Mouse (Mus musculus) stomach, adult 2 months (tissue): Measurements from ENCODE around the gene Zfp472. TPM values are rescaled to one million over a fixed set of nuclear protein-coding genes. Genes with fewer than 3 reads are reported as not detected.

ENCODE experiments used
- polyA plus RNA-seq: library from polyadenylated mRNA; depleted of rRNA; stranded (reverse); fragments of >200 nt; gene quantifications from 2 replicates; pipeline ENCODE4 v1.2.3, GENCODE M21; 2012; rRNA removed

The Zfp472 gene
- 0.09 and 0.18 TPM in 2 replicates for polyA plus RNA-seq

GRCm38 (mm10) chr17:32965623-32966290 is at the start of gene Zfp472:
TSS of gene Zfp472 (plus strand) at chr17:32965814.

GRCm38 (mm10) chr17:32917131-32917530 is 48.5 kb upstream of the Zfp472 start, which contains the start of gene Cyp4f14:
TSS of gene Cyp4f14 (minus strand) at chr17:32917342.

GRCm38 (mm10) chr17:32947215-32947914 is 18.2 kb upstream of the Zfp472 start, which contains the start of gene Cyp4f13:
TSS of gene Cyp4f13 (minus strand) at chr17:32947402.

GRCm38 (mm10) chr17:32992699-32993474 is 27.3 kb downstream of the Zfp472 start, which contains the start of gene Zfp952:
TSS of gene Zfp952 (plus strand) at chr17:32993129.

Other genes starting within 250 kb of the Zfp472 start
- 1.2 and 2.9 TPM in 2 replicates for gene Zfp871, start 177.5 kb upstream of the Zfp472 start, polyA plus RNA-seq
- gene Zfp811, start 155.9 kb upstream of the Zfp472 start, polyA plus RNA-seq: 0.03 and 0.04 TPM in 2 replicates
- gene Zfp799, start 135.6 kb upstream of the Zfp472 start, polyA plus RNA-seq: 0.49 and 0.54 TPM in 2 replicates
- 0.08 and 0.13 TPM in 2 replicates for gene Zfp870, start 74.2 kb upstream of the Zfp472 start, polyA plus RNA-seq
- 0.14 and 0.17 TPM in 2 replicates for gene Cyp4f14, start 48.5 kb upstream of the Zfp472 start, polyA plus RNA-seq
- 26.1 and 29.8 TPM in 2 replicates for gene Cyp4f13, start 18.4 kb upstream of the Zfp472 start, polyA plus RNA-seq
- 0.12 and 0.41 TPM in 2 replicates for gene Zfp952, start 27.3 kb downstream of the Zfp472 start, polyA plus RNA-seq
- 0.03 TPM in 1 of 2 replicates, not detected in the other for gene Zfp763, start 67.6 kb downstream of the Zfp472 start, polyA plus RNA-seq
- gene 4921501E09Rik, start 102.2 kb downstream of the Zfp472 start, polyA plus RNA-seq: not detected in 2 replicates
- gene Zfp563, start 123.5 kb downstream of the Zfp472 start, polyA plus RNA-seq: 0.26 and 0.51 TPM in 2 replicates
- not detected in 2 replicates for gene Morc2b, start 173.9 kb downstream of the Zfp472 start, polyA plus RNA-seq
- not detected in 2 replicates for gene Olfr55, start 202.6 kb downstream of the Zfp472 start, polyA plus RNA-seq
- gene Olfr239, start 225.5 kb downstream of the Zfp472 start, polyA plus RNA-seq: not detected in 2 replicates